Mouse (Mus musculus): ENCODE data around the gene Gpr179.

DNA sequence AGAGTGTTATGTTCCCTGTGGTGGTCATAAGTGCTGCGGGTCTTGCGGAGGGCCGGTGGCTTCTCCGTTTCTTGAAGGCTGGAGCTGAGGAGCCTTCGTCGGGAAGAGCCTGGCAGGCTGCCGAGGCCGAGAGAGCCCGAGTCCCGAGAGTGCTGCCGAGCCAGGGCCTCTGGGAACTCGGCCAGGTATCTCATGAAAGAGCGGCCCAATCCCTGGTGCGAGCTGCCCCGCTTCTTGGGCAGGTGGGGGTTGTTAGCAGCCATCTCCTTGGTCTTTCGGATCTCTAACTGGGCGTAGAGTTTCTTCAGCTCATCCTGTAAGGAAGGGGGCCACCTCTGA is 12.9 kb downstream of the Gpr179 start:
- no peak for TF ChIP-seq CTCF (IDR thresholded peaks at IDR 0.05)
- no peak for TF ChIP-seq EP300 (IDR thresholded peaks at IDR 0.05; ENCODE audit: insufficient read depth, low read depth, low read length)

Measured in heart, adult 2 months (tissue).